Mouse (Mus musculus) midbrain, embryonic 16.5 days (tissue): ENCODE data around the gene Arid3a. TPM values are rescaled to one million over a fixed set of nuclear protein-coding genes. Genes with fewer than 3 reads are reported as not detected.

Experiments used
- ATAC-seq: fragments of 200-750 bp; cut with Nextera tagmentation; 2 replicates; pipeline ENCODE4 v1.8.0; 2017; ENCODE audit warnings: moderate TSS enrichment
- H3K27ac ChIP-seq: fragments of 300-500 bp; sonication (generic); 2 replicates; pipeline ENCODE4 v1.5.1; 2014; ENCODE audit warnings: mild to moderate bottlenecking, low read length, mixed read lengths
- H3K27me3 ChIP-seq: fragments of 300-500 bp; sonication (generic); 2 replicates; pipeline ENCODE4 v1.6.1; 2014; ENCODE audit warnings: low read depth, low read length, mixed read lengths; ENCODE audit not compliant: control insufficient read depth, insufficient read depth
- H3K36me3 ChIP-seq: fragments of 300-500 bp; sonication (generic); 2 replicates; pipeline ENCODE4 v1.6.1; 2014; ENCODE audit warnings: mild to moderate bottlenecking, low read length, moderate library complexity, mixed read lengths; ENCODE audit not compliant: control insufficient read depth, insufficient read depth
- H3K4me1 ChIP-seq: fragments of 300-500 bp; sonication (generic); 2 replicates; pipeline ENCODE4 v1.6.1; 2014; ENCODE audit warnings: mild to moderate bottlenecking, low read length, mixed read lengths; ENCODE audit not compliant: control insufficient read depth, insufficient read depth
- H3K4me2 ChIP-seq: fragments of 300-500 bp; sonication (generic); 2 replicates; pipeline ENCODE4 v1.6.1; 2014; ENCODE audit warnings: mild to moderate bottlenecking, low read length, mixed read lengths
- H3K4me3 ChIP-seq: fragments of 300-500 bp; sonication (generic); 2 replicates; pipeline ENCODE4 v1.5.1; 2014; ENCODE audit warnings: low read depth, mild to moderate bottlenecking, low read length, moderate library complexity, mixed read lengths
- H3K9ac ChIP-seq: fragments of 300-500 bp; sonication (generic); 2 replicates; pipeline ENCODE4 v1.6.1; 2014; ENCODE audit warnings: low read depth, low read length, mixed read lengths
- H3K9me3 ChIP-seq: fragments of 300-500 bp; sonication (generic); replicated peaks from 2 replicates; pipeline ENCODE4 v1.6.1; 2014; ENCODE audit warnings: mild to moderate bottlenecking, low read length, mixed read lengths; ENCODE audit not compliant: control insufficient read depth, poor library complexity, severe bottlenecking
- WGBS: fragments of 180-500 bp; shearing (Covaris S2); extraction: QIAGEN DNeasy Blood & Tissue Kit; methylation state at CpG from one replicate; pipeline ENCODE4 v1.1.7; 2014; 5-methylcytosine and 5-hydroxymethylcytosine counted together
- polyA plus RNA-seq: library from polyadenylated mRNA; unstranded; fragments of >200 nt; fragmentation: Nextera tagmentation; extraction: Ambion mirVana; gene quantifications from 2 replicates; pipeline ENCODE4 v1.2.1, GENCODE M21; 2015

Arid3a gene
- polyA plus RNA-seq, 1 experiment from 2014 or later = 2.2 TPM

DNA sequence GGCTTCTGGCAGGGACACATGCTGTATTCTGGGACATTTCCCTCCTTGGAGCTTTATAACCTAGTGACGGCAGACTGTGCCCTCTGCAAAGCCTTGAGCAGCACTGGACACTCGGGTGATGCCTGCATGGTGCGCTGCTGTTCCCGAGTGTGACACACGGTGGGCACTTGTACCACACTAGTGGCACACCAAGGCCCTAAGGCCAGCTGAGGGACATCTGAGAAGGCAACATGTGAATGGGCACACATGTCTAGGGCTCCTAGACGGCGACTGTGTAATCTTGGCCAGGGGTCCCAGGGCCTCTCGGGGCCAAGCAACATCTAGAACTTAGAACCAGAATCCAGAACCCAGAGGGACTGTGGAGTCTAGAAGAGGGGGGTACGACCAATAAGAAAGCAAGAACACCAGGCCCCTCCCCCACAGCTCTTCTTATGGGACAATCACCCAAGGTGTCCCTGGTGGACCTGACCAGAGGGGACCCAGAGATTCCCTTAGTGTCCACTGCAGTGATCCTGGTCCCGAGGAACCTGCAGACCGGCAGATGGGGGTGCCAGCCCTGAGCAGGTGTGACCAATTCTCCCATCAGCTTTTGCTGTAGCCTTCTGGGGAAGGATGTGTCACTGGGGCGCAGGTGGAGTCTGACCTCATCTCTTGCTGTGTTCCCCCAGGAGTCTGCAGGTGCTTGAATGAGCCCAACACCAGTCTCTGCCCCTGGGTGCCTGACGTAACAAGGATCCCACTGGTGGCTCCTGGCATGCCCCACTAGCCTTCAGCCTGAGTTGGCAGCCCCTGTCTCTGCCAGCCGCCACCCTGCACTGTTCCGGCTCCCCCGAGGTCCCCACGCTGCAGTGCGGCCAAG lies 3.4 kb downstream of the Arid3a start:
- ATAC-seq = no peak
- Histone ChIP-seq H3K27me3 (no peaks in the 10 kb centered on the region), H3K9ac (0 out of 2 replicates have a peak overlapping the region, but pooled peaks have one; percentile 34), H3K9me3 (no peaks in the 10 kb centered on the region), H3K4me2 (no peak overlapping the region), H3K36me3 (peaks cover 9% of the 10 kb centered on the region), H3K27ac (no peak overlapping the region), H3K4me3 (no peak overlapping the region), H3K4me1 (peaks cover 24% of the 10 kb centered on the region)
- WGBS = 84% methylated on average over 18 of the region's 18 CpGs

DNA sequence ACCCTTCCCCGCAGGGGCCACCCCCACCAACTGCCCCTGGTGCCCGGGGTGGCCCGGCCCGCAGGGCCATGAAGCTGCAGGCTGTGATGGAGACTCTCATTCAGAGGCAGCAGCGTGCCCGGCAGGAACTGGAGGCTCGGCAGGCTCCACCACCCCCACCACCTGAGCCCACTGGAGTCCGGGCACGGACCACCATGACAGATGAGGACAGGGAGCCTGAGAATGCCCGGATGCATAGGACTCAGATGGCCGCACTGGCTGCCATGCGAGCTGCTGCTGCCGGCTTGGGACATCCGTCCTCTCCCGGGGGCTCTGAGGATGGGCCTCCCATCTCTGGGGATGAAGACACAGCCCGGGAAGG lies 4.0 kb downstream of the Arid3a start:
- Histone ChIP-seq H3K9ac (no peak overlapping the region), H3K4me3 (no peak overlapping the region), H3K36me3 (peaks cover 9% of the 10 kb centered on the region), H3K4me2 (no peak overlapping the region), H3K27ac (no peak overlapping the region), H3K9me3 (no peaks in the 10 kb centered on the region), H3K4me1 (peaks cover 19% of the 10 kb centered on the region), H3K27me3 (no peaks in the 10 kb centered on the region)
- WGBS = 72% methylated on average over 16 of the region's 16 CpGs
- ATAC-seq = no peak

DNA sequence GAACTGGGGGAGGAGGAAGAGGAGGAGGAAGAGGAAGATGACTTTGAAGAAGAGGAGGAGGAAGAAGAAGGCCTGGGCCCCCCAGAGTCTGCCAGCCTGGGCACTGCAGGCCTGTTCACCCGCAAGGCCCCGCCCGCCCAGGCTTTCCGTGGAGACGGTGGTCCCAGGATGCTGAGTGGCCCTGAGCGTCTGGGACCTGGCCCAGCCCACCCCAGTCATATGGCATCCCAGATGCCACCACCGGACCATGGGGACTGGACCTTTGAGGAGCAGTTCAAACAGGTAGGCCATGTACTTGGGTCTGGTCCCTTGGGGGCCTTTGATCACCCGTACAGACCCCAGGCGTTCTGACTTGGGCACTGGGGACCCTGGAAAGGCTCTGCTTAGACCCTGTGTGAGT lies 5.0 kb downstream of the Arid3a start:
- WGBS = 83% methylated on average over 9 of the region's 9 CpGs
- no peak overlapping the region for H3K9ac ChIP-seq
- no peak overlapping the region for H3K4me3 ChIP-seq
- ATAC-seq = no peak
- no peak overlapping the region for H3K27ac ChIP-seq
- H3K27me3 ChIP-seq = no peaks in the 10 kb centered on the region
- no peaks in the 10 kb centered on the region for H3K9me3 ChIP-seq
- H3K4me2 ChIP-seq = no peak overlapping the region
- H3K4me1 ChIP-seq = peaks cover 12% of the 10 kb centered on the region
- peaks cover 9% of the 10 kb centered on the region for H3K36me3 ChIP-seq

DNA sequence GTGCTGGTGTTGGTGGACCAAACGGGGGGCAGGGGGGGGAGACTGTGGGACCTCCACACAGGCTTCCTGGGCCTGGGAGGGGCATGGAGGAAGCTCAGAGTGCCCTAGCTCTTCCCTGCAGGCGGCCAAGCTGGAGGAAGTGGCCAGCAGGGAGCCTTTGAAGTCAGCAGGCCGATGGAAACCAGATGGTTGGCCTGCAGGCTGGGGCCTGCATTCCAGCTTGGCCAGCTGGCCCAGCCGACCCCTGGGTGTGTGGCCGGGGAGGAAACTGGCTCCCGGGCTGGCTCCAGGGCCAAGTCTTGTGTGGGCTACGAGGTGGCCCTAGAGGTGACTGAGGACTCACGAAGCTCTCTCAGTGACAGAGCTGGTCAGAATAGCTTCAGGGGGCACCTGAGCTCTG lies 5.9 kb downstream of the Arid3a start:
- no peaks in the 10 kb centered on the region for H3K27me3 ChIP-seq
- H3K4me2 ChIP-seq = no peak overlapping the region
- ATAC-seq = no peak
- H3K4me3 ChIP-seq = no peak overlapping the region
- H3K4me1 ChIP-seq = peaks cover 16% of the 10 kb centered on the region
- peak overlapping the region; percentile 10; the same call in 1 of the 2 replicates for H3K9ac ChIP-seq
- peak overlapping the region; percentile 43 for H3K27ac ChIP-seq
- WGBS = 18% methylated on average over 8 of the region's 8 CpGs
- H3K36me3 ChIP-seq = peaks cover 11% of the 10 kb centered on the region
- H3K9me3 ChIP-seq = no peaks in the 10 kb centered on the region

DNA sequence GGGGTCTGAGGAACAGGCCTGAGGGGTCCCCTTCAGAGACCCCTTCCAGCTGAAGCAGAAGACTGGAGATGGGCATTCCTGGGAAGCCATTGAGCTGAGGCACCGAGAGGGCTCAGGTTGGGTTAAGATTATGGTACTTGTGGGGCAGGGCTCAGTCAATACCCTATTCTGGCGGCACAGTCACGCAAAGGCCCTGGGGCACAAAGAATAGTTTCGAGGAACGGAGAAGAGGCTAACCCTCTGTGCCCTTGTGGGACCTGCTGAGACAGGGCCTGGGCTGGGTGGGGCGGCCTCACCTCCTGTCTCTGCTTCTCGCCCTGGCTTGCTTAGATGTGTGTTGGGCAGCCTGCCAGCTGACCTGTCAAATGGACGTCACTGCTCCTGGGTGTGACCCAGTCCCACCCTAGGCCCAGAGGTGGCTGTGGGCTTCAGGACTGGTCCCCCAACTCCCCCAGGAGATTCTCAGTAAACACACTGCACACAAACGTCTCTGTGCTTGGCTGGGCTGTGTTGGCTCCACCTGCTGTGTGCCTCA lies 6.4 kb downstream of the Arid3a start:
- Histone ChIP-seq H3K4me1 (peaks cover 16% of the 10 kb centered on the region), H3K9me3 (no peaks in the 10 kb centered on the region), H3K4me3 (no peak overlapping the region), H3K9ac (no peak overlapping the region), H3K36me3 (peaks cover 11% of the 10 kb centered on the region), H3K27ac (peak overlapping the region; percentile 43), H3K27me3 (no peaks in the 10 kb centered on the region), H3K4me2 (no peak overlapping the region)
- 71% methylated on average over 9 of the region's 9 CpGs for WGBS
- no peak for ATAC-seq

DNA sequence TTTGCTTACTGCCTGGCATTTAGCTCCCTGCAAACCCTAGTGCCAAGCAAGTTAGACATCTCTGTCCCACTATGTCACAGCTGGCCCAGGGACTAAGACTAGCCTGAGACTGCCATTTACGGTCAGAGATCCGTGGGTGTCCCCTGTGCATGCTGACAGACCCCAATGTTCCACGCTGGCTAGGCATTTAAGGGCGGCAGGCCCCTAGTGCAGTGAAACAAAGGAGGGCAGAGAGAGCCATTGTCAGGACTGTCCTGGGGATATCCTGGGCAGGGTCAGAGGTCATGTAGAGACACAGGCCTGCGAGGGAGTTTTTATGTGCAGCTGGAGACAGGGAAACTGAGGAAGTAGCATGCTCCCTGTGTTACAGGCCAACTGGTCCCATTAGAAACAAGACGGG lies 7.0 kb downstream of the Arid3a start:
- Histone ChIP-seq H3K9me3 (no peaks in the 10 kb centered on the region), H3K27me3 (no peaks in the 10 kb centered on the region), H3K36me3 (peaks cover 11% of the 10 kb centered on the region), H3K27ac (no peak overlapping the region), H3K4me3 (no peak overlapping the region), H3K4me1 (peaks cover 12% of the 10 kb centered on the region), H3K9ac (no peak overlapping the region), H3K4me2 (no peak overlapping the region)
- WGBS = 32% methylated on average over 6 of the region's 6 CpGs
- ATAC-seq = no peak

DNA sequence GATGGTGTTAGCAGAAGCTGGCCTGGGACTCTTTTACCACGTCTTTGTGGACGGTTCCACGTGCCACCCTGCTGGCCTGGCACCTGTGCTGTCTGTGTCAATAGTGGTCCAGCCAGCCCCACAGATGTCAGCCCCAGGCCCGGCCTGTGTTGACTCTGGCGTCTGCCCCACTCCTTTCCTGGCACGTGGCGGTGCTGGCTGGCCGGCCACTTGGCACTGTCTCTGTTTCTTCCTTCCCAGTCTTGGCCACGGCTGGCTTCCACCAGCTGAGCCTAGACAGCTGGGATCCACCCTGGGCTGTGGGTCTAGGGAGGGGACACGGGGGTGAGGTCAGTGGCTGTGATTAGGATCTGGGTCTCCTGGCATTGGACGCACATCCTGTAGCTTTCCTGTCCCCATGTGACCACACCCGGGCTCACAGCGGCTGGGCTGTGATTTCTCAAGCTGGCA lies 7.5 kb downstream of the Arid3a start:
- Histone ChIP-seq H3K9me3 (no peaks in the 10 kb centered on the region), H3K9ac (no peak overlapping the region), H3K4me2 (no peak overlapping the region), H3K27me3 (no peaks in the 10 kb centered on the region), H3K4me1 (peaks cover 7% of the 10 kb centered on the region), H3K36me3 (peaks cover 11% of the 10 kb centered on the region), H3K4me3 (no peak overlapping the region), H3K27ac (no peak overlapping the region)
- no peak for ATAC-seq
- WGBS = 55% methylated on average over 13 of the region's 13 CpGs

DNA sequence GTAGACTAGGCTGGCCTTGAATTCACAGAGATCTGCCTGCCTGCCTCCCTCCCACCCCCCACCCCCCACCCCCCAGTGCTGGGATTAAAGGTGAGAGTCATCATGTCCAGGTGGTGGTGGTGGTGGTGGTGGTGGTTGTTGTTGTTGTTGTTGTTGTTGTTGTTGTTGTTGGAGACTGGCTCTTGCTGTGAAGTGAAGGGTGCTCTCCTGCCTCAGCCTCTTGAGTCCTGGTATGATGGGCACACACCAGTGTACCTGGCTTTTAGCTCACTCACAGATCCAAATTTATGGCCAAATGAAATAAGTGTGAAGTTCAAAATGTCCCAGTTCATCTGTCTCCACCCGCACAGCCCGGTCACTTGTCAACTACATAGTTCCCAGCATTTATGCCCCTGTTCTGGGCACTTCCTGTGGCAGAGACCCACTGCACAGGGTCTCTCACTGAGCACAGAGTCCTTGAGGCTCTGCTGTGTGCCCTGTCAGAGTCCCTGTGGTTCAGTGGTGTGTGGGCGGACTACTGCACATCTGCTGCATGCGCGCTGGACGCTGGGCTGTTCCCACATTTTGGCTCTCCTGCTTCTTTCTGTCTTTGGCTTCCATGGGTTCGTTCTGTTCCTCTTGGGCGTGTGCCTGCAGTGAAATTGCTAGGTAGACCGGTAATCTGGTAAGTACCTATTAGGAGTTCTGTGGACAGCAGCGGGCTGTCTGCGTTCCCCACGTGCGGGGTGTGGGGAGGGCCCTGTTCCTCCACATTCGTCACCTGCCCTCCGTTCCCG lies 8.1 kb downstream of the Arid3a start:
- 87% methylated on average over 16 of the region's 16 CpGs for WGBS
- Histone ChIP-seq H3K9ac (no peak overlapping the region), H3K27me3 (no peaks in the 10 kb centered on the region), H3K9me3 (no peaks in the 10 kb centered on the region), H3K27ac (no peak overlapping the region), H3K4me1 (peaks cover 4% of the 10 kb centered on the region; the same call in 1 of the 2 replicates), H3K36me3 (peaks cover 11% of the 10 kb centered on the region), H3K4me2 (no peak overlapping the region), H3K4me3 (no peak overlapping the region)
- no peak for ATAC-seq
